ENCODE assay signal across 8 mouse cellular contexts in the genomic region with DNA sequence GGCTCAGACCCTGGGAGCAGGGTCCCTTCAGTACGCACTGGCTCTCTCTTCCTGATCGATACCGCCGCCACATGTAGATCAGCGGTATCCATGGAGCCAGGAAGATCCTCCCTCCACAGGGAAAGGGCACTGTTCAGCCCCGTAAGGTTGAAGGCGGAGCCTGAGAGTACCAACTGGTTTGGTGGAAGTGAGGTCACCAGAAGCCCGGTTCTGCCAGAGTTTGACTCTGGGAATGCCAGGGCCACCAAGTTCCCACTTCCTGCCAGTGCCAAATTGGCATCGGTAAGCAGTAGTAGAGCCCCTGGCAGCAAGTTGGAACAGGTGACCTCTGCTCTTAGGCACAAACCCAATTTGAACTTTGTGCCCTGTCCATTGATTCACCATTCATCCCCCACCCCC. TPM values are rescaled to one million over a fixed set of nuclear protein-coding genes. Genes with fewer than 3 reads are reported as not detected.
DNase-seq lines count a peak whose midpoint lies in the region; ATAC-seq lines count a peak whose summit lies in the region.

No protein-coding gene starts in this region.

- peak overlapping the region; percentile 62 to 78 for H3K4me3 ChIP-seq in heart, embryonic 14.5 days (ENCODE audit: control insufficient read depth in 1 of 2, insufficient read depth in 1 of 2, low read depth in 1 of 2, low read length in 2 of 2)
- peak overlapping the region; percentile 69 for H3K4me3 ChIP-seq in midbrain, embryonic 10.5 days

- H3K4me1 ChIP-seq in heart, embryonic 14.5 days (ENCODE audit: control insufficient read depth in 2 of 2, insufficient read depth in 2 of 2, low read length in 2 of 2) = peaks cover 8 to 31% of the 10 kb centered on the region in 2 experiments
- peaks cover 49% of the 10 kb centered on the region for H3K4me1 ChIP-seq in midbrain, embryonic 10.5 days

- peak overlapping the region; percentile 93 for H3K4me2 ChIP-seq in heart, embryonic 14.5 days (ENCODE audit: low read length)

- peak overlapping the region; percentile 64; the same call in 1 of the 2 replicates for H3K9ac ChIP-seq in heart, embryonic 14.5 days (ENCODE audit: low read length)

- no peak for ATAC-seq in heart, embryonic 14.5 days (ENCODE audit: insufficient number of reproducible peaks, insufficient read depth, low FRiP score, low read depth)

- H3K27ac ChIP-seq in heart, embryonic 14.5 days (replicated peaks in 1 of 2; ENCODE audit: control insufficient read depth in 1 of 2, insufficient read depth in 1 of 2, low read depth in 2 of 2, low read length in 2 of 2) = no peak overlapping the region
- H3K27ac ChIP-seq in midbrain, embryonic 10.5 days (replicated peaks) = peak overlapping the region; percentile 33; the same call in 1 of the 2 replicates

- DNase-seq in 3134 (ENCODE audit: extremely low read depth, insufficient read length, low spot score) (peak; percentile 74), 416B (ENCODE audit: low read depth) (peak; percentile 38)
- peak; percentile 65 for DNase-seq in cerebellum, adult 8-10 months
- peak; percentile 84 to 92 for DNase-seq in kidney, postnatal 36 days
- no peak for DNase-seq in midbrain, embryonic 10.5 days (ENCODE audit: low spot score)
- no peak for DNase-seq in frontal cortex, postnatal 14 days (ENCODE audit: low spot score in 2 of 2)
- no peak for DNase-seq in urinary bladder, postnatal 25 days (ENCODE audit: low spot score)

- no peaks in the 10 kb centered on the region for H3K36me3 ChIP-seq in heart, embryonic 14.5 days (ENCODE audit: control insufficient read depth, insufficient read depth, low read length)
- no peaks in the 10 kb centered on the region for H3K36me3 ChIP-seq in midbrain, embryonic 10.5 days

- H3K27me3 ChIP-seq in heart, embryonic 14.5 days (ENCODE audit: control insufficient read depth, insufficient read depth, low read length) = peaks cover 12% of the 10 kb centered on the region; the same call in 1 of the 2 replicates
- H3K27me3 ChIP-seq in midbrain, embryonic 10.5 days (ENCODE audit: low read depth, poor library complexity, severe bottlenecking) = peaks cover 55% of the 10 kb centered on the region

- H3K9me3 ChIP-seq in heart, embryonic 14.5 days (ENCODE audit: control insufficient read depth, low read length) = no peaks in the 10 kb centered on the region
- no peaks in the 10 kb centered on the region for H3K9me3 ChIP-seq in midbrain, embryonic 10.5 days (replicated peaks)

- 3% methylated on average over 9 of the region's 9 CpGs for WGBS in heart, embryonic 14.5 days
- WGBS in midbrain, embryonic 10.5 days = under 1% methylated on average over 9 of the region's 9 CpGs

RNA-seq across cellular contexts. Expression of a gene that starts 1.8 kb away (rescaled TPM):
- polyA plus RNA-seq in heart, embryonic 14.5 days (2014; fragmentation: Nextera tagmentation; extraction: Ambion mirVana) = 18.0 and 21.9 TPM in 2 replicates
- polyA plus RNA-seq in midbrain, embryonic 10.5 days (2016; fragmentation: Nextera tagmentation; extraction: Ambion mirVana) = 36.8 and 37.8 TPM in 2 replicates

RNA-seq across cellular contexts. Expression of a gene that starts 22.3 kb away (rescaled TPM):
- 6.5 and 8.4 TPM in 2 replicates for polyA plus RNA-seq in heart, embryonic 14.5 days (2014; fragmentation: Nextera tagmentation; extraction: Ambion mirVana)
- polyA plus RNA-seq in midbrain, embryonic 10.5 days (2016; fragmentation: Nextera tagmentation; extraction: Ambion mirVana) = 7.1 and 11.3 TPM in 2 replicates

RNA-seq across cellular contexts. Expression of a gene that starts 22.7 kb away (rescaled TPM):
- 16.5 and 16.6 TPM in 2 replicates for polyA plus RNA-seq in heart, embryonic 14.5 days (2014; fragmentation: Nextera tagmentation; extraction: Ambion mirVana)
- polyA plus RNA-seq in midbrain, embryonic 10.5 days (2016; fragmentation: Nextera tagmentation; extraction: Ambion mirVana) = 17.8 and 19.5 TPM in 2 replicates

RNA-seq across cellular contexts. Expression of a gene that starts 31.2 kb away (rescaled TPM):
- polyA plus RNA-seq in heart, embryonic 14.5 days (2014; fragmentation: Nextera tagmentation; extraction: Ambion mirVana) = 0.22 and 0.61 TPM in 2 replicates
- polyA plus RNA-seq in midbrain, embryonic 10.5 days (2016; fragmentation: Nextera tagmentation; extraction: Ambion mirVana) = 0.21 TPM in 1 of 2 replicates, not detected in the other

Comparison
In these comparisons a context has a peak if more than half of its experiments do, and no peak if none do; other contexts are left out.
1. DNase-seq: peak in 3134 (single experiment), 416B (single experiment), cerebellum, adult 8-10 months (single experiment) and kidney, postnatal 36 days (2 of 2); none in midbrain, embryonic 10.5 days (single experiment), frontal cortex, postnatal 14 days (0 of 2) and urinary bladder, postnatal 25 days (single experiment).